Mouse (Mus musculus): ENCODE data around the gene Lgals2. TPM values are rescaled to one million over a fixed set of nuclear protein-coding genes. Genes with fewer than 3 reads are reported as not detected.
A peak's percentile ranks its signal among the peaks of the same experiment; 100 is the strongest.

The Lgals2 gene
- polyA plus RNA-seq, 1 experiment from 2014 or later: 2.2 TPM

DNA sequence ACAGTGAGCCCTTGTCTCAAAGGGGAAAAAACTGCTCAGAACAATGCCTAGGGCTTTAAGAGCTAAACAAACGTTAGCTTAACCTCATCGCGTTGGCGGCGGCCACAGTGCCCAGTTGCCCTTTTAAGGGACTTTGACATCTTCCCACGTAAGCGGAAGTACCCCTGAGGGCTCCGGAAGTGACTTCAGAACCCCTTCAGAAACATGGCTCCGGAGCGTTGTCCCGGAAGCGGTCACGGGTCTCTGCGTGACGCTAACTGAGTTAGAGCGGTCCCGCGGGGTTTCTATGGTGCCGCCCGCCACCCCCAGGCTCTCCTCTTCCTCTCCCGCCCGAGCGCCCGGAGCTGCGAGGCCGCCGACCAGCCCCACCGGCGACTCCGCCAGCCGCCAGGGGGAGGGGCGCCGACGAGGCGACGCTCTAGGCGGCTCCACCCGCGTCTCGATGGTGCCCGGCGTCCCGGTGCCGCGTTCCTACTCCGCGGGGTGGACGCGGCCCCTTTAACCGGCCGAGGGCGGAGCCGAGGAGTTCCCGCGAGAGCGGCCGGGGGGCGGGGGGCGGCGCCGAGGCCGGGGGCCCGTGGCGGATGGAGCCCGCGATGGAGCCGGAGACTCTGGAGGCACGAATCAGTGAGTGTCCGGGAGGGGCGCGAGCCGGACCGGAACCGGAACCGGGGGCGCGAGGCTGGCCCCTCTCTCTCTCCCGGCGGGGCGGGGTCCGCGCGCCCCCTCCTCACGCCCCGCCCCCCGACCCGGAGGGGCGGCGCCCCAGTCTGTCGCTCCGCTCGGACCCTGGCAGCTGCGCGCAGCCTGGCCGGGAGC is 21.9 kb upstream of the Lgals2 start, which contains the start of gene Gga1:
Gene Gga1, plus strand, starts transcription at position 200 of the 819 bp plus-strand sequence.
- Histone ChIP-seq H3K4me2 (ENCODE audit: low read depth, low read length) (peak within 1 kb of the TSS; percentile 91), H3K4me3 (ENCODE audit: low read length) (peak within 1 kb of the TSS; percentile 92), H3K27me3 (ENCODE audit: control insufficient read depth, insufficient read depth, low read length) (no peaks in the 10 kb centered on the region), H3K27ac (ENCODE audit: low read length) (peak within 1 kb of the TSS; percentile 99), H3K4me1 (ENCODE audit: control insufficient read depth, insufficient read depth, low read length) (peaks cover 21% of the 10 kb centered on the region), H3K9ac (ENCODE audit: low read length) (peak within 1 kb of the TSS; percentile 95), H3K9me3 (replicated peaks; ENCODE audit: control insufficient read depth, low read length) (no peaks in the 10 kb centered on the region), H3K36me3 (ENCODE audit: control insufficient read depth, insufficient read depth) (peaks cover 10% of the 10 kb centered on the region)
- 1% methylated on average over 81 of the region's 95 CpGs for WGBS
- ATAC-seq (replicated peaks; ENCODE audit: extremely low read depth, insufficient read depth, low FRiP score): peak; percentile 91

DNA sequence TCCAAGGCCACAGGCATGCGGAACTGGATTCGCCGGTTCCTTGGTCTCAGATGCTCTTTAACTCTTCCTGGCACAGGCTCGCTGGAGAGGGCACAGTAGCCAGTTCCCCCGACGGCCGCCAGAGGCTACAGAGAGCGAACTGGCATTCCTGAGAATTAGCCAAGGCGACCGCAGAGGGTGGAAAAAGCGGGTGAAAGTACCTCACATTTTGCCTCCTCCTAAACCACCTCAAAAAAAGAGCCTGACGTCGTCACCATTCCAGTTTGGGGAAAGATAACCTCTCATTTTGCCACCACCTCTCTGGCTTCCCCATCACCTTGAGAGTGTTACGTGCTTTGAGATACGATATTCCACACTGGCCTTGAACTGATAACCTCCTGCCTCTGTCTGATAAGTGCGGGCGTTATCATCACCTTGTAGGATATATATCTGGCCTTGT is 20.9 kb upstream of the Lgals2 start:
- H3K36me3 ChIP-seq (ENCODE audit: control insufficient read depth, insufficient read depth): peaks cover 3% of the 10 kb centered on the region; the same call in 1 of the 2 replicates
- peak overlapping the region; percentile 91 for H3K4me2 ChIP-seq (ENCODE audit: low read depth, low read length)
- ATAC-seq (replicated peaks; ENCODE audit: extremely low read depth, insufficient read depth, low FRiP score): 0 out of 2 replicates have a peak, but pooled peaks have one; percentile 14

GRCm38 (mm10) chr15:78875537-78875936 is 20.2 kb upstream of the Lgals2 start:
- Histone ChIP-seq H3K4me1 (ENCODE audit: control insufficient read depth, insufficient read depth, low read length) (peaks cover 21% of the 10 kb centered on the region), H3K36me3 (ENCODE audit: control insufficient read depth, insufficient read depth) (no peaks in the 10 kb centered on the region), H3K4me3 (ENCODE audit: low read length) (no peak overlapping the region; the same call in 1 of the 2 replicates), H3K4me2 (ENCODE audit: low read depth, low read length) (peak overlapping the region; percentile 91), H3K27ac (ENCODE audit: low read length) (peak overlapping the region; percentile 99), H3K9ac (ENCODE audit: low read length) (peak overlapping the region; percentile 95), H3K9me3 (replicated peaks; ENCODE audit: control insufficient read depth, low read length) (no peaks in the 10 kb centered on the region), H3K27me3 (ENCODE audit: control insufficient read depth, insufficient read depth, low read length) (no peaks in the 10 kb centered on the region)
- WGBS: 80% methylated on average over 5 of the region's 5 CpGs
- no peak for ATAC-seq (replicated peaks; ENCODE audit: extremely low read depth, insufficient read depth, low FRiP score)

More for the DNA sequence above, 20.9 kb upstream of the Lgals2 start:
- H3K27ac ChIP-seq (ENCODE audit: low read length): peak overlapping the region; percentile 99
- H3K9ac ChIP-seq (ENCODE audit: low read length): peak overlapping the region; percentile 95
- H3K4me3 ChIP-seq (ENCODE audit: low read length): peak overlapping the region; percentile 92
- H3K9me3 ChIP-seq (replicated peaks; ENCODE audit: control insufficient read depth, low read length): no peaks in the 10 kb centered on the region
- no peaks in the 10 kb centered on the region for H3K27me3 ChIP-seq (ENCODE audit: control insufficient read depth, insufficient read depth, low read length)
- H3K4me1 ChIP-seq (ENCODE audit: control insufficient read depth, insufficient read depth, low read length): peaks cover 21% of the 10 kb centered on the region
- 2% methylated on average over 17 of the region's 17 CpGs for WGBS

GRCm38 (mm10) chr15:78874989-78875388 is 19.7 kb upstream of the Lgals2 start:
- Histone ChIP-seq H3K4me1 (ENCODE audit: control insufficient read depth, insufficient read depth, low read length) (peaks cover 21% of the 10 kb centered on the region), H3K27me3 (ENCODE audit: control insufficient read depth, insufficient read depth, low read length) (no peaks in the 10 kb centered on the region), H3K9ac (ENCODE audit: low read length) (no peak overlapping the region), H3K27ac (ENCODE audit: low read length) (no peak overlapping the region), H3K9me3 (replicated peaks; ENCODE audit: control insufficient read depth, low read length) (no peaks in the 10 kb centered on the region), H3K4me2 (ENCODE audit: low read depth, low read length) (no peak overlapping the region), H3K36me3 (ENCODE audit: control insufficient read depth, insufficient read depth) (no peaks in the 10 kb centered on the region), H3K4me3 (ENCODE audit: low read length) (no peak overlapping the region)
- 79% methylated on average over 8 of the region's 8 CpGs for WGBS
- no peak for ATAC-seq (replicated peaks; ENCODE audit: extremely low read depth, insufficient read depth, low FRiP score)

- H3K4me3 ChIP-seq (ENCODE audit: low read length): no peak overlapping the region
- no peaks in the 10 kb centered on the region for H3K27me3 ChIP-seq (ENCODE audit: control insufficient read depth, insufficient read depth, low read length)
- H3K27ac ChIP-seq (ENCODE audit: low read length): no peak overlapping the region; the same call in 1 of the 2 replicates
- no peak for ATAC-seq (replicated peaks; ENCODE audit: extremely low read depth, insufficient read depth, low FRiP score)
- 34% methylated on average over 13 of the region's 13 CpGs for WGBS
- H3K9ac ChIP-seq (ENCODE audit: low read length): no peak overlapping the region
- H3K9me3 ChIP-seq (replicated peaks; ENCODE audit: control insufficient read depth, low read length): no peaks in the 10 kb centered on the region
- H3K36me3 ChIP-seq (ENCODE audit: control insufficient read depth, insufficient read depth): no peaks in the 10 kb centered on the region
- H3K4me2 ChIP-seq (ENCODE audit: low read depth, low read length): no peak overlapping the region
- peaks cover 15% of the 10 kb centered on the region for H3K4me1 ChIP-seq (ENCODE audit: control insufficient read depth, insufficient read depth, low read length)
Measured at GRCm38 (mm10) chr15:78873803-78874435, 18.6 kb upstream of the Lgals2 start.

- no peak for ATAC-seq (replicated peaks; ENCODE audit: extremely low read depth, insufficient read depth, low FRiP score)
- WGBS: 50% methylated on average over 5 of the region's 5 CpGs
- Histone ChIP-seq H3K9me3 (replicated peaks; ENCODE audit: control insufficient read depth, low read length) (no peaks in the 10 kb centered on the region), H3K36me3 (ENCODE audit: control insufficient read depth, insufficient read depth) (no peaks in the 10 kb centered on the region), H3K4me2 (ENCODE audit: low read depth, low read length) (no peak overlapping the region), H3K27ac (ENCODE audit: low read length) (no peak overlapping the region), H3K27me3 (ENCODE audit: control insufficient read depth, insufficient read depth, low read length) (no peaks in the 10 kb centered on the region), H3K4me1 (ENCODE audit: control insufficient read depth, insufficient read depth, low read length) (peaks cover 13% of the 10 kb centered on the region), H3K4me3 (ENCODE audit: low read length) (no peak overlapping the region), H3K9ac (ENCODE audit: low read length) (no peak overlapping the region)
Measured at GRCm38 (mm10) chr15:78872021-78872608, 16.8 kb upstream of the Lgals2 start.

DNA sequence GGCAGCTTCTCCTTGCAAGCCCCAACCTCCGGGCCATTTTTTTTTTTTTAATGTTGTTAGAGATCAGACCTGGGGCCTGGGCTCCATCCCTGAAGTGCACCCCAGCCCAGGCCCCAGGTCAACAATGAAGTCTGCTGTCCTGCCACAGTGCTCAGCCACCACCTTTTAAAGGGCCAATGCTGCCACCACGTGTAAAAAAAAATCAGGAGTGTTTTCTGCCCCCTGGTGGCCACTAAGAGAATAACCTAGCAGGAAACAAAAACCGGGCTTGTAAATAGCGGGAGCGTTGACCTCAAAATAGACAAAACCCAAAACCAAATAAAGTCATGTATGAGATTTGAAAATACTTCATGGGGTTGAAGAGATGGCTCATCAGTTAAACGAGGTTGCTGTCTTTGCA is 14.4 kb upstream of the Lgals2 start:
- no peak for ATAC-seq (replicated peaks; ENCODE audit: extremely low read depth, insufficient read depth, low FRiP score)
- Histone ChIP-seq H3K27me3 (ENCODE audit: control insufficient read depth, insufficient read depth, low read length) (no peaks in the 10 kb centered on the region), H3K4me3 (ENCODE audit: low read length) (no peak overlapping the region), H3K9me3 (replicated peaks; ENCODE audit: control insufficient read depth, low read length) (no peaks in the 10 kb centered on the region), H3K4me2 (ENCODE audit: low read depth, low read length) (no peak overlapping the region), H3K27ac (ENCODE audit: low read length) (no peak overlapping the region), H3K36me3 (ENCODE audit: control insufficient read depth, insufficient read depth) (no peaks in the 10 kb centered on the region), H3K4me1 (ENCODE audit: control insufficient read depth, insufficient read depth, low read length) (peaks cover 4% of the 10 kb centered on the region), H3K9ac (ENCODE audit: low read length) (no peak overlapping the region)
- 24% methylated on average over 6 of the region's 6 CpGs for WGBS

GRCm38 (mm10) chr15:78868826-78869233 is 13.5 kb upstream of the Lgals2 start:
- no peak overlapping the region for H3K4me3 ChIP-seq (ENCODE audit: low read length)
- H3K4me1 ChIP-seq (ENCODE audit: control insufficient read depth, insufficient read depth, low read length): peaks cover 5% of the 10 kb centered on the region
- 59% methylated on average over 7 of the region's 7 CpGs for WGBS
- ATAC-seq (replicated peaks; ENCODE audit: extremely low read depth, insufficient read depth, low FRiP score): no peak
- H3K36me3 ChIP-seq (ENCODE audit: control insufficient read depth, insufficient read depth): no peaks in the 10 kb centered on the region
- peak overlapping the region; percentile 62 for H3K27ac ChIP-seq (ENCODE audit: low read length)
- no peaks in the 10 kb centered on the region for H3K9me3 ChIP-seq (replicated peaks; ENCODE audit: control insufficient read depth, low read length)
- no peaks in the 10 kb centered on the region for H3K27me3 ChIP-seq (ENCODE audit: control insufficient read depth, insufficient read depth, low read length)
- no peak overlapping the region for H3K9ac ChIP-seq (ENCODE audit: low read length)
- H3K4me2 ChIP-seq (ENCODE audit: low read depth, low read length): no peak overlapping the region

All from heart, embryonic 16.5 days (tissue).